Mouse (Mus musculus) heart, postnatal 10 days (tissue): ENCODE results near the gene Hist1h2ak. TPM values are rescaled to one million over a fixed set of nuclear protein-coding genes. Genes with fewer than 3 reads are reported as not detected.
"Not testable (repeated sequence)": the region's sequence is repeated elsewhere in the genome, so short reads cannot be mapped to it uniquely, and the experiment has no call there.

Experiments used
- DNase-seq, 2 experiments: peaks; one replicate each; pipeline ENCODE4 v3.0.0; 2021
- intact Hi-C: fragments of 180-260 bp; cut with DNase I; formaldehyde crosslinking; loops from one replicate; pipeline ENCODE4 v1.15.1; 2025
- total RNA-seq, 2 experiments: library from RNA; stranded (reverse); gene quantifications; 2 replicates each; pipeline ENCODE4 v1.2.3; 2021

Gene Hist1h2ak
- total RNA-seq, 2 experiments from 2014 or later, result 79.2 to 89.4 TPM

DNA sequence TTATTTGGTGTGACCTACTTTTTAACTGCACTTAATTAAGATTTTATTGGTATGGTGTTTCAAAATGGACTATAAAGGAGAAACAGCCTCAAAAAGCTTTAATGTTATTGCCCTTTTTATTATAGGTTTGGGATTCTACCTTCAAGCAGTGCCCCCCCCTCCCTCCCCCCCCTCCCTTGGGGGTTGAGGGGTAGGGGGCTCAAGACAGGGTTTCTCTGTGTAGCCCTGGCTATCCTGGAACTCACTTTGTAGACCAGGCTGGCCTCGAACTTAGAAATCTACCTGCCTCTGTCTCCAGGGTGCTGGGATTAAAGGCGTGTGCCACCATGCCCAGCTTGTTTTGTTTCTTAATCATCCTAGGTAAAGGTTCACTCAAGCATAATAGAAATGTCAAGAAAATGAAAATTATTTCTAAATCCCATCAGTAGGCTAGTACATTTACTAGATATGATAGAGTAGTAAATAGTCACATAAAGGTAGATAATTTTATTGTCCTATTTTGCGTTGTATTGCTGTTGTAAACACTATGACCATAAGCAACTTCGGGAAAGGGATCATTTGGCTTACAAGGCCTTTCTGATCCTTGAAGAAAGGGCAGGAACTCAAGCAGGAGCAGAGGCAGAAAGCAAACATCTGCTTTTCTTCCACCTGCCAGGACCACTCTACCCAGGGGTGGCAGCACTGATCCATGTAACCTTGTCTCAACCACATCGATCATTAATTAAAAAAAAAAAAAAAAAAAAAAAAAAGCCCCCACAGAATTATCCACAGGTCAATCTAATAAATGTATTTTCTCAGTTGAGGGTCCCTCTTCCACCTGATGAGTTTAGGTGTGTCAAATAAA lies 30.4 kb downstream of the Hist1h2ak start:
- no peak for DNase-seq
- intact Hi-C loops, result loop anchor here (5.0 kb wide), 1 partner anchor 54 kb away; no protein-coding TSS in a partner anchor

DNA sequence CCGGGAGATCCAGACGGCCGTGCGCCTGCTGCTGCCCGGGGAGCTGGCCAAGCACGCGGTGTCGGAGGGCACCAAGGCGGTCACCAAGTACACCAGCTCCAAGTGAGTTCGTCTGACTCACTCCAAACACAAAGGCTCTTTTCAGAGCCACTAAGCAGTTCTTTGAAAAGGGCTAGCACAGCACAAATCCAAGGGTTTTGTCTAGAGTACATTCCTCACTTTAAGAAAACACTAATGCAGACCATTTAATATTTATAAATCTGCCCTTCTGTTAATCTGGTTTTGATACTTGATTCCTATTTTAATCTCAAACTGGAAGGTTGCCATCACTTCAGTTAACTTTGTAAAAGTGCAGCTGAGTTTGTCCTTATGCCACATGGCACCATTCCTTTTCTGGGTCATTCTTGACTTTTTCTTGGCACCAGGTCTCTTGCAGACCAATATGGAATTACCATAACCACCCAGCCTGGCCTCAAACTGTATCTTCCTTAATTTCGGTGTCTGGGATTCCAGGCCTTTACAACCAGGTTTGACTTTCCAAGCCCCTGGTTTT lies 31.2 kb downstream of the Hist1h2ak start:
- DNase-seq, result no peak

DNA sequence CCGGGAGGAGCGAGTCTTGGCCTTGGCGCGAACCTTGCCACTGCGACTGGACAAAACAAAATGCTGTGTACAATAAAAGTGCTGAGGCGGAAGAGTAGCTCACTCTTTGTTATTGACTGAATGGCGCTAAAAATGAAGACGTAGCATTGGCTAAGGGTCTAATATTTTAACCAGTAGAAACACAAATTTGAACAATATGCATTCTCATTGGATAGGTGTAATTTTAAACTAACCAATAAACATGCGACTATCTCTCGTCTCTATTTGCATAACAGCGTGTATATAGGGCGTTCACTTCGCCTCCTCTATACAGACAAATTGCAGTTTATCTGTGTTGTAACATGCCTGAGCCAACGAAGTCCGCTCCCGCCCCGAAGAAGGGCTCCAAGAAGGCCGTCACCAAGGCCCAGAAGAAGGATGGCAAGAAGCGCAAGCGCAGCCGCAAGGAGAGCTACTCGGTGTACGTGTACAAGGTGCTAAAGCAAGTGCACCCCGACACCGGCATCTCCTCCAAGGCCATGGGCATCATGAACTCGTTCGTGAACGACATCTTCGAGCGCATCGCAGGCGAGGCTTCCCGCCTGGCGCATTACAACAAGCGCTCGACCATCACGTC lies 31.8 kb downstream of the Hist1h2ak start, which contains the start of gene Hist1h2bm:
TSS of gene Hist1h2bm (plus strand) at position 288 of the 616 bp plus-strand sequence.
- DNase-seq, result peak; percentile 71 to 74
- intact Hi-C loops, result loop anchor here (5.0 kb wide), 1 partner anchor 55 kb away; no protein-coding TSS in a partner anchor

More for the DNA sequence above, 31.2 kb downstream of the Hist1h2ak start:
- intact Hi-C loops, result loop anchor here (5.0 kb wide), 1 partner anchor 55 kb away; no protein-coding TSS in a partner anchor

- DNase-seq, result not testable (repeated sequence)
- intact Hi-C loops, result loop anchor here (5.0 kb wide), 1 partner anchor 56 kb away; no protein-coding TSS in a partner anchor
These were observed 32.4 kb downstream of the Hist1h2ak start for GRCm38 (mm10) chr13:21721107-21721756.

DNA sequence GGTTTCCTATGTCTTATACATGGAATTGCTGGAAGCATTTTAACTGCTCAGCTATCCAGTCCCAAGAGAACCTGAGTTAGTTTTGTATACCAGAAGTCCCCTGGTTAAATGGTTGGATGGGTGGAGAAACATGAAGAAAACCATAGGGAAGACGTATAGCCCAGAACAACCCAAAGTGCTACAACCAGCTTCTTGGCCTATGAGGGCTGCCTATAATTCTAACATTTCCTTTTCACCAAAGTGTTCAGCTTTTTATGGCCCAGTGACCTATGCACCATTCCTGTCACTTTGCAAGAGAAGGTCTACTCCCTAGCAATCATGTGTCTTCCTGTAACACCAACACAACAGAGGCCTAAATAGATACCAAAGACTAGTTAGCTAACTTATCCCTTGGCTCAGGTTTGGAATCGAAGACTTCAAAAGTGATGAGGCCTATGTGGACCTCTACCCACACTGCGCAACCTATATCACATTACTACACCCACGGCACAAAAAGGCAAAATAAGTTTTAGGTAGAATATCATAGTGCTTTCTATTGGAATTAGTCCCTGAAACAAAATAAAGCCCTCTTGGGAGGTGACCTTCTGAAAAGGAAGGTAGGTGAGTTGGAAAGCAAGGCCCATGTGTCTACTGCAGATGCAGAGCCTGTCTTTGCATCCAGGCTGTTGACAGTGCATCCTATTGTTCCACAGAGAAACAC lies 35.1 kb downstream of the Hist1h2ak start:
- intact Hi-C loops, result loop anchor here (10.0 kb wide), 2 partner anchors 226 to 314 kb away; partner anchors contain the start of genes Zfp184 and Zkscan3
- no peak for DNase-seq

DNA sequence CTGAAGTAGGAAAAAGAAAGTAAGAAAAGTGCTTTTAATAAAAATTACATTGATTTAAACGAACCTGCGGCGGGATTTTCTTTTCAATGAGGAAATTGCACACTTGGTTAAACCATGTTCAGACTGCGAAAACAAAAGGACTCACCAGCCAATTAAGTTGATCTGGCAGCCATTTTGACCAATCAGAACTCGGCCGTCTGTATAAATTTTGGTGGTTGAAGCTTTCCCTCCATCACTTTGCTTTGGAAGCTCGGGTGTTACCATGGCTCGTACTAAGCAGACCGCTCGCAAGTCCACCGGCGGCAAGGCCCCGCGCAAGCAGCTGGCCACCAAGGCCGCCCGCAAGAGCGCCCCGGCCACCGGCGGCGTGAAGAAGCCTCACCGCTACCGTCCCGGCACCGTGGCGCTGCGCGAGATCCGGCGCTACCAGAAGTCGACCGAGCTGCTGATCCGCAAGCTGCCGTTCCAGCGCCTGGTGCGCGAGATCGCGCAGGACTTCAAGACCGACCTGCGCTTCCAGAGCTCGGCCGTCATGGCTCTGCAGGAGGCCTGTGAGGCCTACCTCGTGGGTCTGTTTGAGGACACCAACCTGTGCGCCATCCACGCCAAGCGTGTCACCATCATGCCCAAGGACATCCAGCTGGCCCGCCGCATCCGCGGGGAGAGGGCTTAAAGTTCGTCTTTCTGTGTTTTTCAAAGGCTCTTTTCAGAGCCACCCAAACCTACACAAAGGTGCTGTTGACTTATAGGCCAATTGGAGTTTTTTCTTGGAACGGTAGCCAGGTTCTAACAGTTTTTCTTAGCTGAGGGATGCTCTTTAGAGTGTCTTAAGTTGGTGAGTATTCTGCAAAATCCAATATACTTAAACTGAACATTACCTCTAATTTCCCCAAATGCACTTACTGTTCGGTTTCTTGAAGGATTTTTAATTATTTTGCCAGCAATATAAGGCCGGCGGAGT lies 36.0 kb downstream of the Hist1h2ak start, which contains the start of gene Hist1h3h:
TSS of gene Hist1h3h (plus strand) at position 263 of the 961 bp plus-strand sequence.
- intact Hi-C loops, result loop anchor here (10.0 kb wide), 2 partner anchors 227 to 313 kb away; partner anchors contain the start of genes Zfp184 and Zkscan3
- peak; percentile 88 for DNase-seq

GRCm38 (mm10) chr13:21716540-21717391 lies 36.9 kb downstream of the Hist1h2ak start:
- DNase-seq, result peak; percentile 32 to 47
- intact Hi-C loops, result loop anchor here (10.0 kb wide), 2 partner anchors 228 to 312 kb away; partner anchors contain the start of genes Zfp184 and Zkscan3

- peak; percentile 84 to 88 for DNase-seq
- intact Hi-C loops, result loop anchor here (2.0 to 10.0 kb wide), 3 partner anchors 229 to 325 kb away; partner anchors contain the start of genes Hist1h4i, Zfp184 and Zkscan3
These were observed 37.6 kb downstream of the Hist1h2ak start, which contains the start of the genes Hist1h2bl and Hist1h2ai for GRCm38 (mm10) chr13:21715864-21716539. Gene Hist1h2bl (minus strand): TSS chr13:21716143. Gene Hist1h2ai (plus strand): TSS chr13:21716422.

DNA sequence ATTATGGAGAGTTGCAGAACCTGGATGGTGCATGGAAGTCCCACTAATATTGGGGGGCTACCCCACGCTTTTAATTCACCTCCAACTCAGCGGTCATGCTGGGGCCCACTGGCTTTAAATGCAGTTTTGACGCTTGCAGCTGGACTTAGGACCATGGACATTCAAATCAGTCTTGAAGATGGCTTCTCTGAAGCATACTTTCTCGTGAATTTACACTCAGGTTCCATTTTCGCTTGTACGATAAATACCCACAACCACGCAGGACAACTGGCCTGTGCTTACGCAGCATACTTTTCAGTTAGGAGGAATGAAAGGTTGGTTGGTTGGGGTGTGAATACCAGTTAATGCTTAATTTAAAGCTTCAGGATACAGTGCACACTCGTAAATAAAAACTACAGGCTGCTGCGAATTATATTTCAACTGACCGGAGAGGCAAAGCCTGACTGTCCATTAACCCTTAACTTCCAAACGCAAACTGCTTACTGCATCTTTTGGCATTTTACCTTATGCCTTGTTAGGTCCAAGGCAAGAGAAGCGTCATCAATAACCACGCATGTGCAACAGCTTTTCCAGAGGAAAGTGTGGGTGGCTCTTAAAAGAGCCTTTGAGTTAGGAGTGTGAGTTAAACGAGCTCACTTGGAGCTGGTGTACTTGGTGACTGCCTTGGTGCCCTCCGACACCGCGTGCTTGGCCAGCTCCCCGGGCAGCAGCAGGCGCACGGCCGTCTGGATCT lies 38.3 kb downstream of the Hist1h2ak start:
- intact Hi-C loops, result loop anchor here (2.0 to 10.0 kb wide), 3 partner anchors 230 to 326 kb away; partner anchors contain the start of genes Hist1h4i, Zfp184 and Zkscan3

DNA sequence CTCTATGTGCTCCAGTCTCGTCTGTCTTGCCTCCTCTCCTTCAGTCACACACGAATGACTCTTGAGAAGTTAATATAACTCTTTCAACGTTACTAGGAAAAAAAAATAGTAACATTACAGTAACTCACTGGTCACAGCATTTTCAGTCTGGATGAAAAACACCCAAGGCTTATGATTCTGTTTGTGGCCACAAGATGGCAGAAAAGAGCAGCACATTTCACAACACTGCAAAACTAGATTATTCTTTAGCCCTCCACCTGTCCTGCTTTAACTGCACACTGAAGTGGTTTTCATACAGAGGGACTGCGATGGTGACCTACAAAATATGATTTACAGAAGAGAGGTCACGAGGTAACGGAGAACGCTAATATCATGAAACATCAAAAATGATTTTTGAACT lies 38.9 kb downstream of the Hist1h2ak start:
- intact Hi-C loops, result loop anchor here (1.0 to 10.0 kb wide), 8 partner anchors 20 to 1803 kb away; partner anchors contain the start of genes Hist1h4i, Zfp184 and Zkscan3
- peak; percentile 77 to 83 for DNase-seq

More for the DNA sequence above, 38.3 kb downstream of the Hist1h2ak start:
- DNase-seq, result peak; percentile 11 to 23

GRCm38 (mm10) chr13:21711698-21712097 lies 41.9 kb downstream of the Hist1h2ak start:
- intact Hi-C loops, result loop anchor here (2.0 to 10.0 kb wide), 7 partner anchors 73 to 1806 kb away; partner anchors contain the start of genes Zfp184 and Zkscan3
- no peak for DNase-seq

- DNase-seq, result peak; percentile 82 to 87
- intact Hi-C loops, result loop anchor here (2.0 to 10.0 kb wide), 7 partner anchors 74 to 1806 kb away; partner anchors contain the start of genes Zfp184 and Zkscan3
These were observed 42.7 kb downstream of the Hist1h2ak start for GRCm38 (mm10) chr13:21710821-21711525.

GRCm38 (mm10) chr13:21710031-21710711 lies 43.5 kb downstream of the Hist1h2ak start:
- intact Hi-C loops, result loop anchor here (2.0 to 10.0 kb wide), 7 partner anchors 75 to 1807 kb away; partner anchors contain the start of genes Zfp184 and Zkscan3

GRCm38 (mm10) chr13:21706669-21707068 lies 47.0 kb downstream of the Hist1h2ak start:
- DNase-seq, result no peak
- intact Hi-C loops, result no loop called here

More at GRCm38 (mm10) chr13:21710031-21710711, 43.5 kb downstream of the Hist1h2ak start:
- peak; percentile 93 to 94 for DNase-seq
